Mouse (Mus musculus): ENCODE measurements around the gene Map10.

Gene Map10

DNA sequence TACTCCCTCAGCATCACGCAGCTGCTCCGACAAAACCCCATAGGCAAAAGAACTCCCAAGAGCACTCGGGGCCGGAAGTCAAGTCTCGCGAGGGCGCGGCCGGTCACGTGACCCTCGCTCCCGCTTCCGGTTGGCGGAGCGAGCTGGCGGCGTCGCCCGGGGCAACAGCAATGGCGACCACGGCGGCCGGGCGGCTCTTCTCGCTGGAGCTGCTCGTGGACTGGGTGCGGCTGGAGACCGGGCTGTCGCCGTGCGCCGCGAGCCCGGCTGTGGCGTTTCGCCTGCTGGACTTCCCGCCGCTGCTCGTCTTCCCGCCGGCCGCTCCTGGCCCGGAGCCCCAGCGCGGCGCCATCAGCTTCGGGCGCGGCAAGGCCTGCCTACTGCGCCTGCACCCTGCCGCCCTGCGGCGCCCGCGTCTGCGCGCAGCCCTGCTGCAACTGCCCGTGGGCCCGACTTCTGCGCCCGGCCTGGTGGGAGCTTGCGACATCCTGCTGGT lies at the start of gene Map10:
Gene Map10 (plus strand): TSS at position 119 of the 496 bp plus-strand sequence.
- DNase-seq (ENCODE audit: low spot score in 2 of 2): peak; percentile 85 to 93

DNA sequence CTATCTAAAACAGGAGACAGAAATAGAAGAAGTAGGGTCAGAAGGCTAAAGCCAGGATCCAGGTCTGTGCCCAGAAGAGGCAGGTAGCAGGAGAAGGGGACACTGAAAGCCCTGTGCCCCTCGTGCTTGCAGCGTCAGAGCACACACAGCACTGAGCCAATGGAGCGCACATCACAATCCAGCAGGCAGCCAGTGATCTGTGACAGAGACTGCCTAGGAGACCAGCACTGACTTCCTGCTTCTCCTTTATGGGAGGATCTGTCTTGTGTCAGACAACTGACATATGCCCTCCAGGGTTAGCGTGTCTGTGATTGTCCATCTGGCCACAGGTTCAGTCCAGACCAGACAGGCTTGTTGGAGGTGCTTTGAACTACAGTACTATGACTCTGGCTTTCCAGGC lies 49.3 kb upstream of the Map10 start:
- no peak for DNase-seq (ENCODE audit: low spot score in 2 of 2)

DNA sequence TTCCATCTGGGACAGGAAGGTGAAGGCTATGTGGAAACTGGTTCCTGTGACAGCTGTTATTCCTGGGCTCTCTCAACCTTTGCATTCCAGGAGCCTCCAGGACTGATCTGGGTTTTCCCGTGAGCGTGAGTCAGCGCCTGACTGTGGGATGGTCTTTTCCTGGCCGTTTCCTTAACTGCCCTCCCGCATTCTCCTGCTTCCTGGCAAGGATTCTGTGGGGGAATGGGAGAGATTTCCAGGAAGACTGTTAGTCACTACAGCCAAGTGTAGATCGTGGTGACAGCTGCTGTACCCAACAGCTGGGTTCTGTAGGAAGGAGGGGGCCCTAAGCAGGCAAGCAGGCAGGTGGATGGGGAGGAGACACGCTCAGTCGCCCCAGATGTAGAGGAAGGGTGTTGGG lies 45.3 kb upstream of the Map10 start:
- peak; percentile 24 to 32 for DNase-seq (ENCODE audit: low spot score in 2 of 2)

DNA sequence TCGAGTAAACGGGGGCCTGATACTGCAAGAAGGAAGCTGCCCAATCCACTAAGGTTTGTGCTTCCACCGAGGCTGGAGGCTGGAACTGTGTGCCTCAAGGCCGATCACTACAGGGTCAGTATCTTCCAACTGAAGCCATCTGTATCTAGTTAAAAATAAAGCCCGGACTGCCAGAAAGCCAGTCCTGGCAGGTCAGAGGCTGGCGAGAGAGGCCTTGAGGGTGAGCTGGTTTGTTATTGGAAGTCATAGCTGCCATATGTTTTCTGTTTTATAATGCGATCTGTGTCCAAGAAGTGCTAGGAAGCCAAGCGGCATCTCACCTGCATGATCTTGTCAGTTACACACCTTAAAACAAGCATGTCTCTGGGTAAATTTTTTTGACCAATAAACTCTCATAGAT lies 43.2 kb upstream of the Map10 start:
- DNase-seq (ENCODE audit: low spot score in 2 of 2): no peak

DNA sequence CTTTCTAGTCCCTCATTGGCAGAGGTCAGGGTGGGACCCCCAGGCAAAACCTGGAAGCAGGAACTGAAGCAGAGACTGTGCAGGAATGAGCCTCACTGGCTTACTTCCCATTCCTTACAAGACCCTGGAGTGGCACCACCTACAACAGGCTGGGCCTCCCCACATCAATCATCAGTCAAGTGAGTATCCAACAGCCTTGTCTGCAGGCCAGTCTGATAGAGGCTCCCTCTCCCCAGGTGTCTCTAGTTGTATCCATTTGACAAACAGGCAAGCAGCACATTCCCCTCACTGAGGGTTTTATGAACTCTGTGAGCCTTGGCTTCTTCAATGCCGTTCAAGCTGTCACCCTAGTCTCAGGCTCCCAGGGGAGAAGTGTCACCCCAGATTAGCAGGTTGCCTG lies 40.8 kb upstream of the Map10 start:
- DNase-seq (ENCODE audit: low spot score in 2 of 2): no peak

DNA sequence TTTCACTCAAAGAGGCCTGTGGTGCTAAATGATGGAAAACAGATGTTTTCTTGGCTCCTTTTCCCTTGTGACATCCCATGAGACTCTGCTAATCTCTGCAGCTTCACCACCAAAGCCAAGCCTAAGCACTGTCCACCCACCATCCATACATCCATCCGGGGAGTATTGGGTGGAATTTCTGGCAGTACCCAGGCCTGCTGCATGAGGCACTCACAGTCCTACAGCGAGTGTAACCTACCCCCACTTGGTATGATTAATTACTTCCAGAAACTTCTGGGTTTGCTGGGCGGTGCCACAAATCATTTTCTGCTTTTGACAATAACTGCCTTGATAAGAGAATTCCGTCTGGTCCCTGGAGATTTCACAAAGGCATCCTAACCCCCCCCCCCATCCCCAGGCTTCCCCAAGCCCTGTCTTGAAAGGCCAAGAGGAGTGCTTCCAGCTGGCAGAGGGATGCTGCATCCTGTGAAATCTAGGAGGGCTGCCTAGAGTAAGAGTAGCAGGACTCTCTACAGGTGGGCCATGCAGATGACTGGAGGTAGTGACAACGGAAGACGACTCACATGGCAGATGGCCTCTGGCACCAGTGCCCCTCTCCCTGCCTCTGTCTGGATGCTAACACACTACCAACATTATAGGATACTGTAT lies 31.1 kb upstream of the Map10 start:
- DNase-seq (ENCODE audit: low spot score in 2 of 2): no peak

DNA sequence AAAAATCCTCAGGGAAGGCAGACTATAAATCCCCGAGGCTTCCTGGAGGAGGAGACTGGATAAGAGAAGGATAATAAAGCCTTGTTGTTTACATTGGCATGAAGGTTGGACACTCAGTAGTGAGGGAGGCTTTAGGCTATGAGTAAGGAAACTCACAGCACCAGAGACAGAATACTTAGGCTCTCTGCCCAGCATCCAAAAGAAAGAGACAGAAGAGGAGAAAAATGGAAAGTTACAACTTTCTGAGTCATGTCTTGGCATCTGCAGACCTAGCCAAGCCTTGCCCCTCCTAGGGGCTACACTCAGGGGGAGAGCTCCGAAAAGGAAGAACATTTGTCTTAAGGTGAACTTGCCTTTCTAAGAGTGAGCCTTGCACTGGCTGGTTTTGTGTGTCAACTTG lies 30.0 kb upstream of the Map10 start:
- DNase-seq (ENCODE audit: low spot score in 2 of 2): no peak

DNA sequence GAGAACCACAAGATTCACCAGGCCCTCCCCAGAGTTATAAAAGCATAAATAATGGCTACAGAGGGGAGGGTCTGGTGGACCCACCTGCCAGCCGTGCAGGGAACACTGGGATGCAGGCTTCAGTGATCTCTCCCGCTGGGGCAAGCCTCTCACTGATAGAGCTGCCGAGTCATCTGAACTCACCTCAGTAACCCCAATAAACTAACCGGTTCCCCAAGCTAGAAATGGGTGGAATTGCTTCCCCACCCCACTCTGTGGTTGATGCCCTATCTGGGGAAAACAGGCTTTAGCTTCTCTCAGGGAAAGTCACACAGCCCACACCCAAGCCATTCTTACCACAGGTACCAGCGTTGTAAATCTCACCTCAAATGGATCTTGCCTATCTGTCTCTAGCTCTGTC lies 28.9 kb upstream of the Map10 start:
- no peak for DNase-seq (ENCODE audit: low spot score in 2 of 2)

DNA sequence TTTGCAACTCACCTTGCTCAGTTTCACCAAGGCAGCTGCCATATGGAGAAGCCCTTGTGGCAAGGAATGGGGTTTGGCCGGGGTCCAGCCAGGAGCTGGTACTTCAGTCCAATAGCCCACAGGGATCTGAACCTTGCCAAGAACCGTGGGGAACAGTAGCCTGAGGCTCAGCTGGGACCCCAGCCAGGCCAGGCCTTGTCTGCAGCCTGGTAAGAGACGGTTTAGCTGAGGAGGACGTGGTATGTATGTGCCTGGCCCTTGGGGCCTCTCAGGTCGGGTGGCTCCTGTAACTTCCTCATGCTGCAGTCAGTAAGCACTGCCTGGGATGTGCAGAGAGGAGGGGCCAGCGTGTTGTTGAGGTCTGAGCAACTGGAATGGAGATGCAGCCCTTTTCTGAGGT lies 27.8 kb upstream of the Map10 start:
- DNase-seq (ENCODE audit: low spot score in 2 of 2): no peak

DNA sequence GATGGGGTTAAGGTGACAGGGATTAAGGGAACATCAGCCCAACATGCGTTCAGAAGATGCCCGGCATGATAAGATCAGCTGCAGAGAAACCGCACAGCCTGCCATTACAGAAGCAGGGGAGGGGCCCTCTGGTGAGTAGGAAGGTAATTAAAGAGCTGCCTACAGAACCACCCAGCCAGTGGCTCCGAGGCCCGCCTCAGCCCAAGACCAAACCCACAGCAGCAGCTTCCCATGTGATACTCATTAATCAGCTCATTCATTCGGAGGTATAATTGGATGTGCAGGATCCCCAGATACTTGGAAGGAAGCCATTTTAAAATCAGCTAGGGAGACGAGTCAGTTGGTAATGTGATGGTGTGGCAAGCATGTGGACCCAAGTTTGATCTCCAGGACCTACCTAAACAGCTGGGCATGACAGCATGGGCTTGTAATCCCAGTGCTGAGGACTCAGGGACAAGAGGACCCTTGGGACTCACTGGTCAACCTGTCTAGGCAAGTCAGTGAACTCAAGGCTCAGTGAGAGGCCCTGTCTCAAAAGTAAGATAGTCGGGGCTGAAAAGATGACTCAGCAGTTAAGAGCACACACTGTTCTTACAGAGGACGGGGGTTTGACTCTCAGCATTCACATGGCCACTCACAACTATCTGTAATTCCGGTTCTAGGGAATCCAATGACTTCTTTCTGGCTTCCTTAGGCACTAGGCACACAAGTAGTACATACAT lies 23.7 kb upstream of the Map10 start:
- DNase-seq (ENCODE audit: low spot score in 2 of 2): no peak

DNA sequence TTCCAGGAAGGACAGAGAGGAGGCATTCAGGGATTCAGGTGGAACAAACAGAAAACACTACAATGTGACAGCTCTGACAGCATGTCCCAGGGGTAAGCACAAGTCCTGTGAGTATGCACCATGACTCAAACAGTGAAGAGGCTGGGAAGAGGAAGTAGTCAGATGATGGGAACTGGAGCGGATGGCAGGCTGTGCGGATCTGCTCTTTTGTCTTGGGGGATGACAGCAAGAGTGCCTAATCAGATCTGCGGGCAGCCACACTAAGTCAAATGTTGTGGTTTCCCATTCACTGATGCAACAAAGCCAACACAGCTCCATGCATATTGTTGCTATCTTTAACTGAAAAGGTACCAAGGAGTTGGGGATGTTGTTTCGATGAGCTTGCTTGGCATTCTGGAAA lies 20.2 kb upstream of the Map10 start:
- DNase-seq (ENCODE audit: low spot score in 2 of 2): no peak

DNA sequence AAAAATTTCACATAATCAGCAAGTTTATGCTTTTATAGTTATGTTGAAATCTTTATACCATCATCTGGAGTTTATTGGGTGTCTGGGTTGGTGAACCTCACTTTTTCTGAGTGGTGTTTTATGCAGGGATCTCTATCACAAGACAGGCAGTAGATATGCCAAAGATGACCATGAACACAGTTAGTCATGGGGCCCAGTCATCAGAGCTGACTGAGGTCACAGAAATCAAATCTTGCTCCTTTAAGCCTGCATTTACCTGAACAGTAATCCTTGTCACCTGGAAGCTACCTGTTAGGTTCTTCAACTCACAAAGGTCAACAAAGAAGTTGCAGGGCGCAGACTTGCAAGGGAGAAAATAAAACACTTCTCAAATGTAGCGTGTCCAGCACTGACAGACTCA lies 14.8 kb upstream of the Map10 start:
- no peak for DNase-seq (ENCODE audit: low spot score in 2 of 2)

DNA sequence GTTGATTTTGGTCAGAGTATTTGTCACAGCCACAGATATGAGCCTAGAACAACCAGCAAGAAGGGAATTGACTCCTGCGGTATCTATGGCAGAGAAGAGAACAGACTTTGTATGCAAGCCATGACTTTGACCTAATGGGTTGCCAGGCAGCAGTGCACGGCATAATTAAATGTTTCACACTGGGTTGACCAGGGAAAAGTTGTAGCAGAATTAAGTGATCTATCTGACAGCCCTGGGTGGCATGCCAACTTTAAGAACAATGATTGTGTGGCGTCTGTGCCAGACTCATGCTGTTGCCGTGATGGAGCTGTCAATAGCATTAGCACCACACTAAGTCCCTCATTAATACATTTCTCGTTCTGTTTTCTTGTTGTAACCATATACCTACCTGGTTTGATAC lies 11.1 kb upstream of the Map10 start:
- DNase-seq (ENCODE audit: low spot score in 2 of 2): no peak

DNA sequence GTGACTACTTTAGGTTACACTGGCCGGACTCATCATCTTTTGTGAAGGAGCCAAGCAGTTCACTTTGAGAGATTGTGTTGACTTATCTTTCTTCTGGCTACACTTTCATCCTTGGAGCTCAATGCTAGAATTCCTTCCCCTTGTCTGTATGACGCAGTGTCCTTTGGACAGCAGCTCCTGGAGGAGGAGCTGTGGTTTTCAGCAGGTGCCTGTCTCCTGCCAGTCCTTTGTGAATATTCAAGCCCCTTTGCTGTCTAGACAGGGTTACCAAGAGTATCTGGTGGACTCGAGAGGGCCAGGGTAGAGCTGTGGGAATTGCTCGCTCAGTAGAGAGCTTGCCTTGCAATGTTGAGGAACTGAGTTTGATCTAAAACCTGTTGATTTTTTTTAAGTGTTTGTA lies 10.7 kb upstream of the Map10 start:
- DNase-seq (ENCODE audit: low spot score in 2 of 2): no peak

DNA sequence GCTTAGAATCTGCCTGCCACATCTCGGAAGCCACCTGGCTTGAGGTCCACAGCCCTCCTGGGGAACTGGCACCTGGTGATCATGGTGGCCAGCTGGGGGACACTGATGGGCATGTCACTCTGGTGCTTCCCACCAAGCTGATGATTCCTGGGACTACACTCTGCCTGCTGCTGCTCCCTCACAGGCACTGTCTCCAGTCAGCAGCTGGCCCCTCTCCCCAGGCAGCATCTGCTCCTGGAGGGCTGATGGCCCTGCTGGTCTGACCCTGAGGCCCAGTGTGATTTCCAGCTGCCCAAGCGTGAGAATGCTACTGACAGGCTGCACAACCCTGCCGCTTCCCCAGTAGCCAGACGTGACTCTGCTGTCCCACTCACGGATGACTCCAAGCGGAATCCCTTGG lies 9.2 kb upstream of the Map10 start:
- DNase-seq (ENCODE audit: low spot score in 2 of 2): no peak

DNA sequence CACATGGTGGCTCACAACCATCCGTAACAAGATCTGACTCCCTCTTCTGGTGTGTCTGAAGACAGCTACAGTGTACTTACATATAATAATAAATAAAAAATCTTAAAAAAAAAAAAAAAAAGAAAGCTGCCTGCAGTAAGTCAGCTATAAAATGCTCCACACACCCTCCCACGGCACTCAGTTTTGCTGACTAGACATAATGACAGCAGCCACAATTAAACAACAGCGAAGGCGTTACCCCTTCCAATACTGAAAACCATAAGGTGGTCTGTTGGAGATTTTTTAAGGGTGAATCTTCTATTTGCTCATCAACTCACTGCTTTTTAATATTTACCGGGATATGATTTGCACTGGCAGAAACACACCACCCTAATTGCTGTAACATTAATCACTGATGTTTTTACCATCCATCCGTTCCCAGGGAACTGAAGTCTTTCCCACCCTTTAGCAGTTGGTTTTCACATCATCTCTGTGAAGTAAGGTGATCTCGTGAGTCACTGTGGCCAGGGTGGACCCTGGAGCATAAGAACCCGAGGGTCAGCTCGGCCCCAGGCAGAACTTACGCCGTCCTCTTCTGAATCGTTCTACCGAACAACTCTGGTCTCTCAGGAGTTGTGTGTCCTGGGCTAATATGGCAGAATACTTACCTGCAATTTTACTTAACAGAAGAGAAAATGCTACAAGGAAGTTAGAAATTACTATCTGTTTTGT lies 7.5 kb upstream of the Map10 start:
- DNase-seq (ENCODE audit: low spot score in 2 of 2): no peak

DNA sequence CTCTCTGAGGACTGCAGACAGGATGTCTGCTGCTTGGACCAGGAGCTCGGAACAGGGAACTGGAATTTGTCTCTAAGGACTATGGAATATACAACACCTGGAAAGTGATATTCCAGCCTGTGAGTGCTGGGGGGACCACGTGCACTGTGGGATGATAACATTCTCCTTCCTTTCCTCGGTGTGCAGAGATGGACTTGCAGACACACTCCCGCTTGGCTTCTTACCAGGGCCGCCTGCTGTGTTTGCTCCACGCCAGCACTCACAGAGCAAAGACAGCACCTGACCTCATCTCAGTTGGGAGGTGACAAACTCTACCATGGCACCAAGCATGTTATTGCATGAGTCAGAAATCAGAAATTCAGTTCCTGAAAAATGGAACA lies 7.0 kb upstream of the Map10 start:
- no peak for DNase-seq (ENCODE audit: low spot score in 2 of 2)

DNA sequence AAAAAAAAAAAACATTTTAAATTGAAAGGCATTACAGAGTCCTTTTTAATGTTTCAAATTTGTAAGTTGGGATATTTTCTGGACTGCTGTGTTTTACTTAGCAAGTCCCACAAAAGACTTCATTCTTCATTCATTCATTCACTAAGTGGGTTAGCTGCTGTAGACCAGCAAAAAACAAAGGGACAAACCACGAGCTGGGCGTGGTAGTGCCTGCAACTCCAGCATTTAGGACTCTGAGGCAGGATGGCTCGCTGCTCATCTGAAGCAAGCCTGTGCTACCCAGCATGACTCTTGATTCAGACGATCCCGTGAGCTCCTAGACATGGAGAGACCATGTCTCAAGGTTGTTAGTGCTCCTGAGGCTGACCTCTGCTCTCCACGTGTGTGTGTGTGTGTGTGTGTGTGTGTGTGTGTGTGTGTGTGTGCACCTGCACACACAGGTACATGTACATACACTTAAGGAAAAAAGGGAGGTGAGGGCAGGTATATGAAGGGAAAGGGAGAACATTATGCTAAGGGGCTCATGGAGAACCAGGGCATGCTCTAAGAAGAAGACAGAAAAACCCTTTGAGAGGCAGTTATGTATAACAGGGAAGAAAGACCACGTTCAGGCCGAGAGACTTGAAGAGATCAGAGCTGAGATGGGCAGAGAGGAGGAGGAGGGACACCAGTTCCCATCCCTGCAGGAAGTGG lies 4.3 kb upstream of the Map10 start:
- DNase-seq (ENCODE audit: low spot score in 2 of 2): no peak

DNA sequence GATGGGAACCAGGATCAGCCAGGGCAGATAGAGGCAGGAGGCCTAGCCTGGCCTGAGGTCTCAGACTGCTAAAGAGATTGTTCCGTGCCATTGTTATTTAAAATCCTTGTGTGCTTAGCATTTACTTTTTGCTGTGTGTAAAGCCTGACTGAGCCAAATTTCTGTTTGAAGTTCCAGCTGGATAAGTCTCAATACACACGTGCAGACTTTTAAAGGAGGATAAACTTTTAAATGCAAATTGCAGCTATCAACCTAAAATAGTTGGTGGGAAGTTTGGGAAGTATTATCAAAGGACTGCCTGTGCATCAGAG lies 3.8 kb upstream of the Map10 start:
- DNase-seq (ENCODE audit: low spot score in 2 of 2): no peak

DNA sequence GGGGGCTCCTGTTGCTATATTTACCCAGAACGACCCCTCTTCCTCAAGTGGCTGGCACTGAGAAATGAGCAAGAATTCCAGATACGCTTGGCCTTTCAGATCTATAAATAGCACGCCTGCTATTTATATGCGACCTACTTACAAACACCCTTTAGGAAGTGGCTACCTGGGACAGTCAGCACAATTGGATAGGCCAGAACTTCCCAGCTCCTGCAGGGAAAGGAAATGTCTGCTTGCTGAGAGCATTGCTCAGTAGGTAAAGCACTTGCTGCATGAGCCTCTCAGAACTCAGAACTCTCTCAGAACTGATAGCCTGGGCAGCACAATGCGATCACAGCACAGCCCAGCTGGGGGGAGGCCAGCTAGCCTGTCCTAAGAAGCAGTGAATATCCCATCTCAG lies 3.4 kb upstream of the Map10 start:
- DNase-seq (ENCODE audit: low spot score in 2 of 2): no peak

DNA sequence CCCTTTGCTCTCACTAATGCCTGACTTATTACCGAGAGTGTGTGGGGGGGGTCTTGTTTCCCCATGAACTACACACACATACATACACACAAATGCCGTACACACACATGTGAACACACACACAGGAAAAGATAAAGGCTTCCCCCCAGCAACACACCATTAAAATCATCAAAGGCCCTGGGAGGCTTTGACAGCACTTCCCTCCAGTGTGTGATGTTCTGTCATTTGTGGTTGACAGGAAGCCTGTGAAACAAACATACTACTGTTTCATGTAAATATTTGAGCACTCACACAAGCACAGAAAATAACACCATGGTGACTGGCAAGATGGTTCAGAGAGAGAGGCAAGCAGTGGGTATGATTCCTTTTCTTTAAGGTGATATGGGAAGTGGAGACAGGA lies 2.4 kb upstream of the Map10 start:
- no peak for DNase-seq (ENCODE audit: low spot score in 2 of 2)

DNA sequence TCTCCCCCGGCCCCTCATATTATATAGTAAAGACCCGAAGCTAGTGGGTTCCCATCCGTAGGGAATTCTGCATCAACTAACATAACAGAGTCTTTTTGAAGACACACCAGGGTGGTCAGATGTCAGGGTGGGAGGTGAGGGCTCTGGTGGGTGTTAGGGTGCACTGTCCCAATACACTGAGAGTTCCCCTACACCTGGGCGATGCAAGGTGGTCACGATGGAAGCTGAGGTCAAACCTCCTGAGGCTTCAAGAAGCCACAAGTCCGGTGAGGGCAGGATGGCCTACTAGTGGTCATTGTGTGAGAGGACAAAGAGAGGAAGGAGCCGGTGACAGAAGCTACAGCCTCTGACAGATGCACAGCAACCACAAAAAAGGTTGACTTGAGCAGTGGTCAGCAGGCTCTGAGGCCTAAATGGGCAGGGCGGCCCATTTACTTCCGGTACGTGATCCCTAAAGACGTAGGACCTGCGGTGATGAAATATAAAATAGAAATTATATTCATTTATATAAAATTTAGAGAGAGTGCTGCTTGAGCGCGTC lies 389 bp upstream of the Map10 start:
- no peak for DNase-seq (ENCODE audit: low spot score in 2 of 2)

All from frontal cortex, postnatal 36 days (tissue).